Mouse (Mus musculus): ENCODE results near the gene Birc7.
A peak's percentile ranks its signal among the peaks of the same experiment; 100 is the strongest.

Birc7 gene

DNA sequence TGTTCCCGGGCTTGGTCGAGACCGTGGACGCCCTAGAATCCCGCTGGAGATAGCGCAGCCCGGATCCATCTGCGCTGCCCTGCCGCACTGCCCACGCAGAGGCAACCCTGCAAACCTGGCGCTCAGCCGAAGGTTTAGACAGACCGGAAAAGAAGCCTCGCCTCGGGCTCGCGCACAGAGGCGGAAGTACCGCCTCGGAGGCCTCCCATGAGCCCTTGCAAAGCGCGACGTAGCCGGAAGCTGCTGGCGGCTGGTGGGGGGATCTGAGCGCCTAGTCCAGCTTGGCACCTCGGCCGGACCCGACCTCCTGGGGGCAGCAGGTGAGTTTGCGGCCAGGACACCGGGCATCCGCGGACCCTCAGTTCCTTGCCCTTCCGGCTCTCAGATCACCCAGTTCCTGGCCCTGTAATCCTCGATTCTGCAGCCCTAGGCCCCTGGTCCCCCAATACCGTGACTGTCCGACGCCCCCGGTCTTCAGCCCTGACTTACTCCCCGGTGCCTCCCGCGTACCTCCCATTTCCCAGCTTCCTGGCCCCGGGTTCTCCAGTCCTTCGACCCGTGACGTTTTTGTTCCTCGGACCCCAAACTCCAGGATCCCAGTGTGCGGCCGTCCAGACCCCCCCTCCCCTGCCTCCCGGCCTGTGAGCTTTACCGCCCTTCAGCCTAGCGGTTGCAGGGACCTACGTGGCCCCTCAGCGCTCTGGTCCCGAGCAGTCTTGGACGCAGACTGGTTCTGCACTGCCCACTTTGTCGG, 38.4 kb downstream of the Birc7 start, which contains the start of gene Arfgap1:
Gene Arfgap1, plus strand, starts transcription at position 216 of the 754 bp plus-strand sequence.
- peak; percentile 80 for DNase-seq (ENCODE audit: low read depth)

DNA sequence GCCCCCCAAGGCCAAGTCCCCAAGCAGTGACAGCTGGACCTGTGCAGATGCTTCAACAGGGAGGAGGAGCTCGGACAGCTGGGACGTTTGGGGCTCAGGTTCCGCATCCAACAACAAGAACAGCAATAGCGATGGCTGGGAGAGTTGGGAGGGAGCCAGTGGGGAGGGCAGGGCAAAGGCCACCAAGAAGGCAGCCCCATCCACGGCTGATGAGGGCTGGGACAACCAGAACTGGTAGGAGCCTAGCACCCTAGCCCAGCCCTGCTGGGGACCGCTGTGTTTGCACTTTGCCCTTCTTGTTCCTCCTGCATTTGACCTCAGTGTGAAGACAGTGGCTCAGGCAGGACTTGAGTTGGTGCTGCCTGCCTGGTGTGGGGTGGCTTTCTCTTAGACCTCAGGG, 52.3 kb downstream of the Birc7 start:
- no peak for DNase-seq (ENCODE audit: low read depth)
